Mouse (Mus musculus): ENCODE measurements at regions not wholly inside any gene's neighbourhood (a gene's known extent, or its start where the extent isn't known, plus 50 kb on each side); places are given as distances from the start of the nearest gene placed in this dataset.

DNA sequence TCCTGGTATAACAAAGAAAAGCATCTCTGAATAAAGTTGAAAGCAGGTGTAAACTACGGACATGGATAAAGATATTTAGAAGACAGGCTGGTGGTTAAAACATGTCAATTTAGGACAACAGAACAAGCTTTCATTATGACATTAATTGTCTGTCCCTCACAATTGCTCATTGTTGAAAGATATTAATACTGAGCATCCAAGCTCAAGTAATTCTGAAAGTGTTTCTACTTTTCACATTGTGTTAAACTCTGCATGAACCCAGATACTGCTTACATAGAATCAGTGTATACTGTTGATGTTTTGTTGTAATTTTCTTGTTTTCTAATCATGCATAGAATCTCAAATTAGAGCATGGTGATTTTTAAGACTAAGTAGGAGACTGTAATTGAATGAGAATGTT is 614.7 kb upstream of the Lingo2 start:
- intact Hi-C loops (cut with DNase I): no loop called here
- DNase-seq (ENCODE audit: low spot score in 2 of 2): no peak

DNA sequence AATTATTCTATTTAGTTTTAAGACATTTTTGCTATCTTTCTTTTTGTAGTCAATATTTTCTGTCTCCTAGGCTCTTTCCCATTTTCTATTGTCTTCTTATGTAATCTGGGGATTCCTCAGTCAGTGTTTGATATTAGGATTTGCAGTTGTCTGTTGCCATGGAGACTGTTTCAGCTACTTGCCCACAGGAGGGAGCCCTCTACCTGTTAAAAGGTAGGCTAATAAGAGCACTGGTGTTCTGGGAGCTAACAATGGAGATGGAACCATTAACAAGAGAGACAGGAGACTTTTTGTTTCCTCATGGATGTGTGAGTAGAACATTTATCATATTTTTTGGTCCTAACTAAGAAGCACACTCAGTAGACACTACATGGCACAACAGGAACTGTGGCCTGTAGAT is 608.7 kb upstream of the Lingo2 start:
- DNase-seq (ENCODE audit: low spot score in 2 of 2): peak in 1 of 2 experiments; percentile 16
- intact Hi-C loops (cut with DNase I): no loop called here

DNA sequence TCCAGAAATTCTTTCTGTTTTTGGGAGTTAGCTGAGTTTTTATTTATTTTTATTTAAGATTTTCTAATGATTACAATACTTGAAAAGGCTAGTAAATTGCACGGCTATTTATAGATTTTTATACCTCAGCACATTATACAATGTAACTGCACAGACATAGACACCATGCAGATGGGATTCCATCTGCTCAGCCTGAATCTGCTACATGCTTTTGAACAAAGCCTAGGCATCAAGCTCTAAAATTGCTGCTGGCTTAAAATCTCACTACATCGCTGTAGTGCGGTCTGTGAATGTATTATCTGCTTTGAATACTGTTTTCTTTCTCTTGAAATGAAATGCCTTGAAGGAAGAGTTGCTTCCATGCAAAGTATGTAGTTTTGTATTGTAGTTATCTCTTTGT is 594.5 kb upstream of the Lingo2 start:
- peak; percentile 60 to 82 for DNase-seq (ENCODE audit: low spot score in 2 of 2)
- intact Hi-C loops (cut with DNase I): no loop called here

DNA sequence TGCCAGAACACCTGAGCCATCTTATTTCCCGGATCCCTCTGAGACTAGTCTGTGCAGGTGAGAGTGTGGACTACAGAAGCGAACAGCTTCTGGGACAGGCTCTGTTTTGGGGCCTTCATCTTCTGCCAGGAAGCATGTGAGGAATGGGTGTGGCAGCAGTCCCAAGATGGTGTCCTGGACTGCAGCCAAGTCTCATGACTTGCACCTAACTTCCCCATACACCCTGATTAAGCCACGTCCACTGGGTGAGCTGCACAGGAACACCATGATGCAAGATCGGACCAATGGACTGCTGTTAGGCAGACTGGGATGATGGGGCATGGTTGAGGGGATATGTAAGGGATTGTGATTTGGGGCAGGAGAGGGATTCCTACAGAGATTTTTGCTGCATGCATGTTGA is 556.2 kb upstream of the Lingo2 start:
- intact Hi-C loops (cut with DNase I): no loop called here
- DNase-seq (ENCODE audit: low spot score in 2 of 2): no peak

Measured in left cerebral cortex, postnatal 25 days (tissue).